Comparison of ENCODE assay signal across 8 mouse cellular contexts in genomic region chr19:42272003-42272963, GRCm38 (mm10). TPM values are rescaled to one million over a fixed set of nuclear protein-coding genes. Genes with fewer than 3 reads are reported as not detected.
A peak's percentile ranks its signal among the peaks of the same experiment; 100 is the strongest.
DNase-seq lines count a peak whose midpoint lies in the region; ATAC-seq and TF ChIP-seq lines count a peak whose summit lies in the region.

No protein-coding gene starts in this region.

- H3K4me2 ChIP-seq in kidney, postnatal 0 days (ENCODE audit: low read length) = no peak overlapping the region
- no peak overlapping the region for H3K4me2 ChIP-seq in liver, embryonic 13.5 days

- no peak for ATAC-seq in kidney, postnatal 0 days (replicated peaks; ENCODE audit: low FRiP score, low read depth)
- no peak for ATAC-seq in liver, embryonic 13.5 days (ENCODE audit: low read depth)
- ATAC-seq in neutrophil, adult 5-6 weeks (ENCODE audit: extremely low read depth, insufficient number of reproducible peaks, low FRiP score, poor library complexity, severe bottlenecking) = 0 out of 2 replicates have a peak, but pooled peaks have one; percentile 40

- TF ChIP-seq CTCF in kidney, postnatal 0 days (IDR thresholded peaks at IDR 0.05; ENCODE audit: low read depth) = peak; percentile 91

- H3K27ac ChIP-seq in kidney, postnatal 0 days = no peak overlapping the region
- H3K27ac ChIP-seq in liver, embryonic 13.5 days = no peak overlapping the region

- DNase-seq in ovary, postnatal 10 days (ENCODE audit: low spot score) = peak; percentile 59
- no peak for DNase-seq in ovary, adult 18-20 months (ENCODE audit: low spot score)
- peak; percentile 93 to 96 for DNase-seq in cerebellum, postnatal 10 days
- DNase-seq in frontal cortex, postnatal 14 days (ENCODE audit: low spot score in 2 of 2) = peak; percentile 83 to 96
- DNase-seq in kidney, postnatal 0 days (ENCODE audit: low spot score) = peak; percentile 77
- DNase-seq in liver, embryonic 13.5 days = peak; percentile 22
- DNase-seq in thymus, postnatal 10 days (ENCODE audit: low spot score in 2 of 2) = peak; percentile 9 to 63

- H3K4me3 ChIP-seq in kidney, postnatal 0 days (replicated peaks; ENCODE audit: low read depth, low read length) = no peak overlapping the region
- H3K4me3 ChIP-seq in liver, embryonic 13.5 days (replicated peaks) = no peak overlapping the region

- H3K9me3 ChIP-seq in kidney, postnatal 0 days (replicated peaks; ENCODE audit: low read length) = no peaks in the 10 kb centered on the region
- H3K9me3 ChIP-seq in liver, embryonic 13.5 days (replicated peaks) = no peaks in the 10 kb centered on the region

- H3K9ac ChIP-seq in kidney, postnatal 0 days (ENCODE audit: low read depth, low read length) = no peak overlapping the region
- no peak overlapping the region for H3K9ac ChIP-seq in liver, embryonic 13.5 days

- H3K4me1 ChIP-seq in kidney, postnatal 0 days (replicated peaks; ENCODE audit: insufficient read depth, low read length) = no peaks in the 10 kb centered on the region
- H3K4me1 ChIP-seq in liver, embryonic 13.5 days (replicated peaks) = no peaks in the 10 kb centered on the region

- no peaks in the 10 kb centered on the region for H3K36me3 ChIP-seq in kidney, postnatal 0 days (ENCODE audit: insufficient read depth, low read length)
- no peaks in the 10 kb centered on the region for H3K36me3 ChIP-seq in liver, embryonic 13.5 days

- 39% methylated on average over 14 of the region's 14 CpGs for WGBS in kidney, postnatal 0 days
- WGBS in liver, embryonic 13.5 days (ENCODE audit: insufficient replicate concordance) = 39% methylated on average over 14 of the region's 14 CpGs

- H3K27me3 ChIP-seq in kidney, postnatal 0 days (ENCODE audit: insufficient read depth, low read length) = no peaks in the 10 kb centered on the region
- peaks cover 15% of the 10 kb centered on the region for H3K27me3 ChIP-seq in liver, embryonic 13.5 days

RNA-seq across cellular contexts. Expression of gene Golga7b, which starts 24.9 kb away (rescaled TPM):
- polyA plus RNA-seq in kidney, postnatal 0 days (2015; fragmentation: Nextera tagmentation; extraction: Ambion mirVana) = not detected in 2 replicates
- polyA plus RNA-seq in liver, embryonic 13.5 days (2015; fragmentation: Nextera tagmentation; extraction: Ambion mirVana) = 0.06 TPM in 1 of 2 replicates, not detected in the other
- total RNA-seq in neutrophil, adult 5-6 weeks (2017) = not detected in 2 replicates
